Mouse (Mus musculus) erythroblast, embryonic 14.5 days (primary cell): ENCODE data around the gene Mrtfb.

ENCODE experiments used
- GATA1 ChIP-seq: IDR thresholded peaks from 2 replicates; pipeline ENCODE4 v1.6.1; 2012; ENCODE audit warnings: low read length, inconsistent platforms, mixed read lengths
- TAL1 ChIP-seq: IDR thresholded peaks from 3 replicates; pipeline ENCODE4 v1.6.1; 2012; ENCODE audit warnings: low read length, inconsistent platforms, mixed read lengths

- TF ChIP-seq TAL1 (no peak), GATA1 (no peak)
Measured at GRCm38 (mm10) chr16:13404656-13405055, 148.4 kb downstream of the Mrtfb start.
